Mouse (Mus musculus) CH12.LX (cell line): ENCODE data around the gene Nupr1. TPM values are rescaled to one million over a fixed set of nuclear protein-coding genes. Genes with fewer than 3 reads are reported as not detected.

Experiments
- DNase-seq: peaks from one replicate; pipeline ENCODE4 v3.0.0-alpha.2; 2013; ENCODE audit errors: extremely low read depth
- H3K27ac ChIP-seq: 2 replicates; pipeline ENCODE4 v1.5.1; 2012; ENCODE audit warnings: low read depth, mild to moderate bottlenecking, control low read depth, moderate library complexity; ENCODE audit not compliant: insufficient read depth
- H3K27me3 ChIP-seq: replicated peaks from 2 replicates; pipeline ENCODE3; 2012; ENCODE audit warnings: inconsistent platforms
- H3K36me3 ChIP-seq, 2 experiments: replicated peaks in 1 of 2; 2 replicates each; pipeline versions ENCODE3 to v1.6.1; 2012; ENCODE audit warnings: inconsistent platforms in 1 of 2, low read length in 1 of 2, mild to moderate bottlenecking in 1 of 2, mixed read lengths in 1 of 2, moderate library complexity in 1 of 2; ENCODE audit not compliant: control insufficient read depth in 1 of 2, insufficient read depth in 1 of 2
- H3K4me1 ChIP-seq, 2 experiments: 2 replicates each; pipeline ENCODE4 v1.6.1; 2012; ENCODE audit warnings: inconsistent platforms in 1 of 2, moderate library complexity in 1 of 2; ENCODE audit not compliant: insufficient read depth in 2 of 2, control insufficient read depth in 1 of 2
- H3K4me2 ChIP-seq: 2 replicates; pipeline ENCODE4 v1.6.1; 2012; ENCODE audit warnings: low read depth, mild to moderate bottlenecking, control low read depth; ENCODE audit not compliant: poor library complexity, insufficient read depth, severe bottlenecking
- H3K4me3 ChIP-seq, 3 experiments: fragments of 150-350 bp in 1 of 3; sonication (generic) in 1 of 3; replicated peaks in 1 of 3; 2 replicates each; pipeline versions ENCODE3 to v1.5.1; 2011 to 2012; ENCODE audit warnings: low read depth in 2 of 3, low read length in 2 of 3, mild to moderate bottlenecking in 2 of 3, moderate library complexity in 2 of 3, control low read depth in 1 of 3, improper control_type of control experiment in 1 of 3, inconsistent platforms in 1 of 3, mixed read lengths in 1 of 3; ENCODE audit not compliant: poor library complexity in 1 of 3
- H3K79me2 ChIP-seq: replicated peaks from 2 replicates; pipeline ENCODE4 v1.6.1; 2012; ENCODE audit warnings: mild to moderate bottlenecking, moderate library complexity; ENCODE audit not compliant: control insufficient read depth, poor library complexity, insufficient read depth, severe bottlenecking; ENCODE audit errors: extremely low read depth
- H3K9ac ChIP-seq: 2 replicates; pipeline ENCODE4 v1.6.1; 2012; ENCODE audit warnings: low read depth, mild to moderate bottlenecking, control low read depth, moderate library complexity; ENCODE audit not compliant: insufficient read depth
- H3K9me3 ChIP-seq: replicated peaks from 2 replicates; pipeline ENCODE3; 2012; ENCODE audit warnings: low read length, inconsistent platforms, mixed read lengths
- BHLHE40 ChIP-seq: IDR thresholded peaks from 2 replicates; pipeline ENCODE4 v1.6.1; 2011; ENCODE audit warnings: mild to moderate bottlenecking, low read depth, low read length, improper control_type of control experiment
- CHD1 ChIP-seq: IDR thresholded peaks from 2 replicates; pipeline ENCODE4 v1.6.1; 2012; ENCODE audit warnings: low read depth, low read length, improper control_type of control experiment, inconsistent platforms
- CHD2 ChIP-seq: IDR thresholded peaks from 2 replicates; pipeline ENCODE4 v1.6.1; 2011; ENCODE audit warnings: low read length, improper control_type of control experiment
- CTCF ChIP-seq, 2 experiments: IDR thresholded peaks in 1 of 2; conservative IDR thresholded peaks in 1 of 2; 2 replicates each; pipeline ENCODE4 v1.5.1; 2011 to 2012; ENCODE audit warnings: low read depth in 2 of 2, low read length in 2 of 2, improper control_type of control experiment in 1 of 2, inconsistent platforms in 1 of 2, mild to moderate bottlenecking in 1 of 2, moderate library complexity in 1 of 2
- E2F4 ChIP-seq: IDR thresholded peaks from 2 replicates; pipeline ENCODE4 v1.6.1; 2011; ENCODE audit warnings: low read depth, low read length, improper control_type of control experiment; ENCODE audit not compliant: insufficient replicate concordance
- ELF1 ChIP-seq: IDR thresholded peaks from 2 replicates; pipeline ENCODE4 v1.6.1; 2014; ENCODE audit warnings: low read depth, mild to moderate bottlenecking, inconsistent platforms, low read length, improper control_type of control experiment
- EP300 ChIP-seq: IDR thresholded peaks from 2 replicates; pipeline ENCODE4 v1.6.1; 2011; ENCODE audit warnings: low read length, improper control_type of control experiment
- ETS1 ChIP-seq: conservative IDR thresholded peaks from 2 replicates; pipeline ENCODE4 v1.6.1; 2012; ENCODE audit warnings: low read depth, mild to moderate bottlenecking, inconsistent platforms, low read length, improper control_type of control experiment, moderate library complexity
- GABPA ChIP-seq: IDR thresholded peaks from 2 replicates; pipeline ENCODE4 v1.6.1; 2012; ENCODE audit warnings: low read depth, low read length, improper control_type of control experiment, inconsistent platforms; ENCODE audit not compliant: insufficient replicate concordance
- KAT2A ChIP-seq: IDR thresholded peaks from 2 replicates; pipeline ENCODE4 v1.6.1; 2012; ENCODE audit warnings: low read length, improper control_type of control experiment, inconsistent platforms; ENCODE audit not compliant: insufficient replicate concordance
- MXI1 ChIP-seq: IDR thresholded peaks from 2 replicates; pipeline ENCODE4 v1.6.1; 2011; ENCODE audit warnings: mild to moderate bottlenecking, low read depth, low read length, improper control_type of control experiment
- NRF1 ChIP-seq: IDR thresholded peaks from 2 replicates; pipeline ENCODE4 v1.6.1; 2014; ENCODE audit warnings: low read depth, mild to moderate bottlenecking, inconsistent platforms, low read length, improper control_type of control experiment, moderate library complexity
- PAX5 ChIP-seq: IDR thresholded peaks from 2 replicates; pipeline ENCODE4 v1.6.1; 2012; ENCODE audit warnings: low read length, inconsistent platforms, mixed read lengths
- RAD21 ChIP-seq: IDR thresholded peaks from 2 replicates; pipeline ENCODE4 v1.6.1; 2011; ENCODE audit warnings: low read depth, mild to moderate bottlenecking, low read length, improper control_type of control experiment, moderate library complexity
- SIN3A ChIP-seq: IDR thresholded peaks from 2 replicates; pipeline ENCODE4 v1.6.1; 2012; ENCODE audit warnings: low read length, improper control_type of control experiment, inconsistent platforms
- SMC3 ChIP-seq: IDR thresholded peaks from 2 replicates; pipeline ENCODE4 v1.6.1; 2011; ENCODE audit warnings: low read depth, low read length, improper control_type of control experiment
- TCF12 ChIP-seq: IDR thresholded peaks from 2 replicates; pipeline ENCODE4 v1.6.1; 2014; ENCODE audit warnings: low read depth, mild to moderate bottlenecking, inconsistent platforms, low read length, improper control_type of control experiment
- ZMIZ1 ChIP-seq: IDR thresholded peaks from 2 replicates; pipeline ENCODE4 v1.6.1; 2012; ENCODE audit warnings: low read depth, mild to moderate bottlenecking, inconsistent platforms, low read length, improper control_type of control experiment
- ZNF384 ChIP-seq: IDR thresholded peaks from 2 replicates; pipeline ENCODE4 v1.6.1; 2012; ENCODE audit warnings: low read depth, low read length, improper control_type of control experiment, inconsistent platforms
- dilution Hi-C: fragments of 300-500 bp; cut with MboI; formaldehyde crosslinking; loops from 2 replicates; pipeline ENCODE4 v1.14.3; 2020; ENCODE audit warnings: low sequenced_read_pairs; ENCODE audit not compliant: extremely low pct_unique_long_range_greater_than_20kb, extremely low pct_ligation_motif_present
- in situ Hi-C: fragments of 300-500 bp; cut with MboI; formaldehyde crosslinking; loops from 3 replicates; pipeline ENCODE4 v1.14.3; 2019; ENCODE audit warnings: low sequenced_read_pairs, low pct_ligation_motif_present, low pct_unique_long_range_greater_than_20kb, mixed read lengths
- polyA plus RNA-seq: library from polyadenylated mRNA; unstranded; fragments of >175 nt; gene quantifications from 2 replicates; pipeline ENCODE4 v1.2.1, GENCODE M21; 2012; ENCODE audit warnings: low read depth; ENCODE audit not compliant: insufficient read length
- total RNA-seq, 2 experiments: library from RNA; depleted of rRNA; stranded (reverse); fragments of 300-350 nt in 1 of 2; fragments of >200 nt in 1 of 2; gene quantifications; 2 replicates each; pipeline ENCODE4 v1.2.3; 2012 to 2014

Gene Nupr1
- total and polyA plus RNA-seq, 3 experiments: 6.4 to 13.9 (median 13.5) TPM

GRCm38 (mm10) chr7:126576946-126577345, 53.7 kb downstream of the Nupr1 start:
- DNase-seq: peak; percentile 71
- Histone ChIP-seq H3K4me1 (peaks cover 0 to 3% of the 10 kb centered on the region in 2 experiments; a peak in 1 of 4 replicates), H3K27me3 (no peaks in the 10 kb centered on the region), H3K4me2 (no peak overlapping the region), H3K4me3 (no peak overlapping the region), H3K9me3 (no peaks in the 10 kb centered on the region), H3K9ac (no peak overlapping the region), H3K27ac (no peak overlapping the region), H3K79me2 (no peaks in the 10 kb centered on the region), H3K36me3 (peaks cover 46 to 91% of the 10 kb centered on the region in 2 experiments)
- dilution Hi-C loops (no loop called here), in situ Hi-C loops (no loop called here)
- TF ChIP-seq CHD2 (no peak), KAT2A (no peak), BHLHE40 (no peak), CHD1 (no peak), PAX5 (no peak), ZNF384 (no peak), E2F4 (no peak), ETS1 (no peak), ZMIZ1 (no peak), TCF12 (no peak), GABPA (no peak), RAD21 (peak; percentile 58), ELF1 (no peak), EP300 (no peak), NRF1 (no peak), CTCF (conservative IDR thresholded peaks at IDR 0.05 in 1 of 2, IDR thresholded peaks at IDR 0.05 in 1 of 2; ENCODE audit: low read depth in 2 of 2, low read length in 2 of 2) (peak; percentile 50 to 71), SMC3 (peak; percentile 54), SIN3A (no peak), MXI1 (no peak)
- TF ChIP-seq, all 38 proteins: peak for 3

Other genes with a start within 250 kb of the Nupr1 start
Only the 20 nearest of the 26 such genes appear.
- gene Atp2a1, start 167.8 kb downstream of the Nupr1 start, total RNA-seq (2012; rRNA removed): 0.25 and 0.38 TPM in 2 replicates
- not detected in 2 replicates for gene Atp2a1, start 167.8 kb downstream of the Nupr1 start, total RNA-seq (2014; rRNA removed)
- gene Atp2a1, start 167.8 kb downstream of the Nupr1 start, polyA plus RNA-seq: 0.74 and 0.75 TPM in 2 replicates
- 11.8 and 13.4 TPM in 2 replicates for gene Sh2b1, start 155.4 kb downstream of the Nupr1 start, total RNA-seq (2012; rRNA removed)
- 5.2 and 5.5 TPM in 2 replicates for gene Sh2b1, start 155.4 kb downstream of the Nupr1 start, total RNA-seq (2014; rRNA removed)
- 31.3 and 34.1 TPM in 2 replicates for gene Sh2b1, start 155.4 kb downstream of the Nupr1 start, polyA plus RNA-seq
- 156 and 183 TPM in 2 replicates for gene Tufm, start 143.5 kb downstream of the Nupr1 start, total RNA-seq (2012; rRNA removed)
- gene Tufm, start 143.5 kb downstream of the Nupr1 start, total RNA-seq (2014; rRNA removed): 115 and 123 TPM in 2 replicates
- 219 and 224 TPM in 2 replicates for gene Tufm, start 143.5 kb downstream of the Nupr1 start, polyA plus RNA-seq
- gene Atxn2l, start 127.4 kb downstream of the Nupr1 start, total RNA-seq (2012; rRNA removed): 42.4 and 64.2 TPM in 2 replicates
- 16.5 and 18.8 TPM in 2 replicates for gene Atxn2l, start 127.4 kb downstream of the Nupr1 start, total RNA-seq (2014; rRNA removed)
- 104 and 122 TPM in 2 replicates for gene Atxn2l, start 127.4 kb downstream of the Nupr1 start, polyA plus RNA-seq
- gene Eif3c, start 64.5 kb downstream of the Nupr1 start, total RNA-seq (2012; rRNA removed): 246 and 276 TPM in 2 replicates
- 194 and 202 TPM in 2 replicates for gene Eif3c, start 64.5 kb downstream of the Nupr1 start, total RNA-seq (2014; rRNA removed)
- gene Eif3c, start 64.5 kb downstream of the Nupr1 start, polyA plus RNA-seq: 330 and 348 TPM in 2 replicates
- 1.3 and 1.8 TPM in 2 replicates for gene Apobr, start 45.9 kb downstream of the Nupr1 start, total RNA-seq (2012; rRNA removed)
- gene Apobr, start 45.9 kb downstream of the Nupr1 start, total RNA-seq (2014; rRNA removed): 1.5 and 1.6 TPM in 2 replicates
- gene Apobr, start 45.9 kb downstream of the Nupr1 start, polyA plus RNA-seq: 9.7 and 10.1 TPM in 2 replicates
- gene Cln3, start 45.0 kb downstream of the Nupr1 start, total RNA-seq (2012; rRNA removed): 20.7 and 21.9 TPM in 2 replicates
- gene Cln3, start 45.0 kb downstream of the Nupr1 start, total RNA-seq (2014; rRNA removed): 19.1 and 19.2 TPM in 2 replicates
- 46.2 and 47.2 TPM in 2 replicates for gene Cln3, start 45.0 kb downstream of the Nupr1 start, polyA plus RNA-seq
- not detected in 2 replicates for gene Il27, start 35.9 kb downstream of the Nupr1 start, total RNA-seq (2012; rRNA removed)
- not detected in 2 replicates for gene Il27, start 35.9 kb downstream of the Nupr1 start, total RNA-seq (2014; rRNA removed)
- 0.31 TPM in 1 of 2 replicates, not detected in the other for gene Il27, start 35.9 kb downstream of the Nupr1 start, polyA plus RNA-seq
- gene Sgf29, start 18.4 kb upstream of the Nupr1 start, total RNA-seq (2012; rRNA removed): 45.9 and 55.6 TPM in 2 replicates
- 20.5 and 31.7 TPM in 2 replicates for gene Sgf29, start 18.4 kb upstream of the Nupr1 start, total RNA-seq (2014; rRNA removed)
- 70.0 and 71.7 TPM in 2 replicates for gene Sgf29, start 18.4 kb upstream of the Nupr1 start, polyA plus RNA-seq
- gene Sult1a1, start 45.6 kb upstream of the Nupr1 start, total RNA-seq (2012; rRNA removed): 0.17 and 0.34 TPM in 2 replicates
- 0.80 and 0.87 TPM in 2 replicates for gene Sult1a1, start 45.6 kb upstream of the Nupr1 start, total RNA-seq (2014; rRNA removed)
- gene Sult1a1, start 45.6 kb upstream of the Nupr1 start, polyA plus RNA-seq: 0.87 and 1.4 TPM in 2 replicates
- 136 and 155 TPM in 2 replicates for gene Bola2, start 64.5 kb upstream of the Nupr1 start, total RNA-seq (2012; rRNA removed)
- gene Bola2, start 64.5 kb upstream of the Nupr1 start, total RNA-seq (2014; rRNA removed): 60.4 and 72.8 TPM in 2 replicates
- 341 and 353 TPM in 2 replicates for gene Bola2, start 64.5 kb upstream of the Nupr1 start, polyA plus RNA-seq
- gene Slx1b, start 64.9 kb upstream of the Nupr1 start, total RNA-seq (2012; rRNA removed): 5.0 and 5.6 TPM in 2 replicates
- gene Slx1b, start 64.9 kb upstream of the Nupr1 start, total RNA-seq (2014; rRNA removed): 4.4 and 4.7 TPM in 2 replicates
- 5.6 and 8.3 TPM in 2 replicates for gene Slx1b, start 64.9 kb upstream of the Nupr1 start, polyA plus RNA-seq
- 287 and 312 TPM in 2 replicates for gene Coro1a, start 76.9 kb upstream of the Nupr1 start, total RNA-seq (2012; rRNA removed)
- 349 and 371 TPM in 2 replicates for gene Coro1a, start 76.9 kb upstream of the Nupr1 start, total RNA-seq (2014; rRNA removed)
- 203 and 228 TPM in 2 replicates for gene Coro1a, start 76.9 kb upstream of the Nupr1 start, polyA plus RNA-seq
- gene Mapk3, start 128.7 kb upstream of the Nupr1 start, total RNA-seq (2012; rRNA removed): 13.2 and 25.3 TPM in 2 replicates
- 20.3 and 22.4 TPM in 2 replicates for gene Mapk3, start 128.7 kb upstream of the Nupr1 start, total RNA-seq (2014; rRNA removed)
- 38.9 and 48.5 TPM in 2 replicates for gene Mapk3, start 128.7 kb upstream of the Nupr1 start, polyA plus RNA-seq
- gene Gdpd3, start 135.5 kb upstream of the Nupr1 start, total RNA-seq (2012; rRNA removed): 1.0 and 1.5 TPM in 2 replicates
- gene Gdpd3, start 135.5 kb upstream of the Nupr1 start, total RNA-seq (2014; rRNA removed): 0.63 and 1.3 TPM in 2 replicates
- 1.6 and 2.2 TPM in 2 replicates for gene Gdpd3, start 135.5 kb upstream of the Nupr1 start, polyA plus RNA-seq
- gene Ypel3, start 146.1 kb upstream of the Nupr1 start, total RNA-seq (2012; rRNA removed): 13.9 and 38.9 TPM in 2 replicates
- gene Ypel3, start 146.1 kb upstream of the Nupr1 start, total RNA-seq (2014; rRNA removed): 26.0 and 33.9 TPM in 2 replicates
- gene Ypel3, start 146.1 kb upstream of the Nupr1 start, polyA plus RNA-seq: 40.5 and 44.0 TPM in 2 replicates
- gene Tbx6, start 150.6 kb upstream of the Nupr1 start, total RNA-seq (2012; rRNA removed): 15.2 and 15.8 TPM in 2 replicates
- gene Tbx6, start 150.6 kb upstream of the Nupr1 start, total RNA-seq (2014; rRNA removed): 12.3 and 12.8 TPM in 2 replicates
- gene Tbx6, start 150.6 kb upstream of the Nupr1 start, polyA plus RNA-seq: 29.2 and 31.5 TPM in 2 replicates
- 201 and 213 TPM in 2 replicates for gene Ppp4c, start 161.6 kb upstream of the Nupr1 start, total RNA-seq (2012; rRNA removed)
- gene Ppp4c, start 161.6 kb upstream of the Nupr1 start, total RNA-seq (2014; rRNA removed): 175 and 195 TPM in 2 replicates
- 161 and 168 TPM in 2 replicates for gene Ppp4c, start 161.6 kb upstream of the Nupr1 start, polyA plus RNA-seq
- gene Fam57b, start 166.8 kb upstream of the Nupr1 start, total RNA-seq (2012; rRNA removed): 0.30 TPM in 1 of 2 replicates, not detected in the other
- gene Fam57b, start 166.8 kb upstream of the Nupr1 start, total RNA-seq (2014; rRNA removed): not detected in 2 replicates
- not detected in 2 replicates for gene Fam57b, start 166.8 kb upstream of the Nupr1 start, polyA plus RNA-seq
- not detected in 2 replicates for gene 4930451I11Rik, start 200.8 kb upstream of the Nupr1 start, total RNA-seq (2012; rRNA removed)
- not detected in 2 replicates for gene 4930451I11Rik, start 200.8 kb upstream of the Nupr1 start, total RNA-seq (2014; rRNA removed)
- gene 4930451I11Rik, start 200.8 kb upstream of the Nupr1 start, polyA plus RNA-seq: not detected in 2 replicates